8 mouse cellular contexts compared by ENCODE assay signal in genomic region chr12:111377376-111377973, GRCm38 (mm10). TPM values are rescaled to one million over a fixed set of nuclear protein-coding genes. Genes with fewer than 3 reads are reported as not detected.
DNase-seq lines count a peak whose midpoint lies in the region; ATAC-seq lines count a peak whose summit lies in the region.

Cdc42bpb (minus strand) TSS chr12:111377718.

- H3K36me3 ChIP-seq in intestine, embryonic 15.5 days = no peaks in the 10 kb centered on the region

- no peaks in the 10 kb centered on the region for H3K27me3 ChIP-seq in intestine, embryonic 15.5 days (replicated peaks)

- peak within 1 kb of the TSS; percentile 97 for H3K27ac ChIP-seq in intestine, embryonic 15.5 days

- ATAC-seq in intestine, embryonic 15.5 days = peak; percentile 91
- ATAC-seq in megakaryocyte-erythroid progenitor cell, adult 5-6 weeks (replicated peaks; ENCODE audit: low FRiP score, low TSS enrichment, poor library complexity, severe bottlenecking) = peak; percentile 40
- no peak for ATAC-seq in inflammation-experienced regulatory T-cells, adult 6 months

- peak within 1 kb of the TSS; percentile 97 for H3K4me3 ChIP-seq in intestine, embryonic 15.5 days (replicated peaks)

- H3K9ac ChIP-seq in intestine, embryonic 15.5 days = peak within 1 kb of the TSS; percentile 97

- H3K9me3 ChIP-seq in intestine, embryonic 15.5 days = no peaks in the 10 kb centered on the region

- peak; percentile 98 for DNase-seq in adrenal gland, adult 2 months
- peak; percentile 97 for DNase-seq in embryo, embryonic 10 days (ENCODE audit: low spot score)
- DNase-seq in gastrocnemius, postnatal 36 days = peak; percentile 91 to 93
- peak; percentile 92 to 96 for DNase-seq in left cerebral cortex, postnatal 14 days (ENCODE audit: low spot score in 2 of 2)
- DNase-seq in right cerebral cortex, postnatal 36 days (ENCODE audit: low spot score in 2 of 2) = peak; percentile 88 to 92

- 0% methylated on average over 81 of the region's 94 CpGs for WGBS in intestine, embryonic 15.5 days

- H3K4me2 ChIP-seq in intestine, embryonic 15.5 days (replicated peaks) = peak within 1 kb of the TSS; percentile 76

- peaks cover 24% of the 10 kb centered on the region for H3K4me1 ChIP-seq in intestine, embryonic 15.5 days (replicated peaks)

- intact Hi-C loops in gastrocnemius, postnatal 36 days (cut with DNase I) = no loop called here
- intact Hi-C loops in left cerebral cortex, postnatal 14 days (cut with DNase I) = loop anchor here (5.0 kb wide), 1 partner anchor 45 kb away; no protein-coding TSS in a partner anchor

RNA-seq across cellular contexts. Expression of gene Cdc42bpb, which starts in this region (rescaled TPM):
- 100 to 1,000 TPM; 119 to 120 TPM for total RNA-seq in adrenal gland, adult 2 months (2021)
- polyA plus RNA-seq in adrenal gland, adult 2 months (2012; rRNA removed) = 339 and 354 TPM in 2 replicates
- 10 to 100 TPM; 18.6 to 18.7 TPM for total RNA-seq in gastrocnemius, postnatal 36 days (2021)
- 31.8 and 33.9 TPM in 2 replicates for polyA plus RNA-seq in intestine, embryonic 15.5 days (2015; fragmentation: Nextera tagmentation; extraction: Ambion mirVana)
- total RNA-seq in left cerebral cortex, postnatal 14 days (2021) = 100 to 1,000 TPM; 138 to 141 TPM
- 7.9 and 11.5 TPM in 2 replicates for total RNA-seq in megakaryocyte-erythroid progenitor cell, adult 5-6 weeks (2014; fragmentation: Nextera tagmentation)
- 2.6 and 9.6 TPM in 2 replicates for total RNA-seq in megakaryocyte-erythroid progenitor cell, adult 5-6 weeks (2017)
- 1 to 10 TPM in 1 of 3 experiments, under 1 TPM in 2; 0.19 to 1.3 (median 0.67) TPM for polyA plus RNA-seq in inflammation-experienced regulatory T-cells, adult 6 months (2017; shearing (Covaris generic))

Comparison
In these comparisons a context has a peak if more than half of its experiments do, and no peak if none do; other contexts are left out.
1. RNA of gene Cdc42bpb (total RNA-seq): 138 to 141 TPM in left cerebral cortex, postnatal 14 days and 119 to 120 TPM in adrenal gland, adult 2 months; 18.6 to 18.7 TPM in gastrocnemius, postnatal 36 days and 2.6 to 11.5 TPM in megakaryocyte-erythroid progenitor cell, adult 5-6 weeks; every median in the first group is over 4 times any median in the second.
2. RNA of gene Cdc42bpb (polyA plus RNA-seq): 339 to 354 TPM in adrenal gland, adult 2 months and 31.8 to 33.9 TPM in intestine, embryonic 15.5 days; 0.19 to 1.3 TPM in inflammation-experienced regulatory T-cells, adult 6 months; every median in the first group is over 10 times any median in the second.
3. Peak in every context shown above with its lines, with median percentiles within 50 percentile points of each other: DNase-seq.